Mouse (Mus musculus) heart, embryonic 11.5 days (tissue): ENCODE measurements around the gene Mcf2l. TPM values are rescaled to one million over a fixed set of nuclear protein-coding genes. Genes with fewer than 3 reads are reported as not detected.
A peak's percentile ranks its signal among the peaks of the same experiment; 100 is the strongest.

ENCODE experiments used
- ATAC-seq: fragments of 200-750 bp; cut with Nextera tagmentation; replicated peaks from 2 replicates; pipeline ENCODE4 v1.8.0; 2017; ENCODE audit warnings: moderate library complexity; ENCODE audit not compliant: insufficient number of reproducible peaks, low FRiP score, low TSS enrichment
- H3K27ac ChIP-seq: fragments of 300-500 bp; sonication (generic); 2 replicates; pipeline ENCODE4 v1.5.1; 2014; ENCODE audit warnings: mild to moderate bottlenecking, low read depth, low read length
- H3K27me3 ChIP-seq: fragments of 300-500 bp; sonication (generic); 2 replicates; pipeline ENCODE4 v1.6.1; 2014; ENCODE audit warnings: mild to moderate bottlenecking, low read length, mixed read lengths; ENCODE audit not compliant: control insufficient read depth, insufficient read depth
- H3K36me3 ChIP-seq: fragments of 300-500 bp; sonication (generic); 2 replicates; pipeline ENCODE4 v1.6.1; 2014; ENCODE audit warnings: mild to moderate bottlenecking, low read length, moderate library complexity, mixed read lengths; ENCODE audit not compliant: control insufficient read depth, insufficient read depth
- H3K4me1 ChIP-seq: fragments of 300-500 bp; sonication (generic); 2 replicates; pipeline ENCODE4 v1.6.1; 2014; ENCODE audit warnings: low read length; ENCODE audit not compliant: control insufficient read depth, insufficient read depth
- H3K4me2 ChIP-seq: fragments of 300-500 bp; sonication (generic); 2 replicates; pipeline ENCODE4 v1.6.1; 2014; ENCODE audit warnings: mild to moderate bottlenecking, moderate library complexity
- H3K4me3 ChIP-seq: fragments of 300-500 bp; sonication (generic); 2 replicates; pipeline ENCODE4 v1.5.1; 2014; ENCODE audit warnings: low read depth, low read length
- H3K9ac ChIP-seq: fragments of 300-500 bp; sonication (generic); 2 replicates; pipeline ENCODE4 v1.6.1; 2014; ENCODE audit warnings: mild to moderate bottlenecking, low read depth, low read length, moderate library complexity
- H3K9me3 ChIP-seq: fragments of 300-500 bp; sonication (generic); replicated peaks from 2 replicates; pipeline ENCODE4 v1.6.1; 2016; ENCODE audit warnings: low read length; ENCODE audit not compliant: control insufficient read depth
- WGBS: fragments of 180-500 bp; shearing (Covaris S2); extraction: QIAGEN DNeasy Blood & Tissue Kit; methylation state at CpG from one replicate; pipeline ENCODE4 v1.1.7; 2014; ENCODE audit not compliant: insufficient replicate concordance; 5-methylcytosine and 5-hydroxymethylcytosine counted together
- polyA plus RNA-seq: library from polyadenylated mRNA; unstranded; fragments of >200 nt; fragmentation: Nextera tagmentation; extraction: Ambion mirVana; gene quantifications from 2 replicates; pipeline ENCODE4 v1.2.1, GENCODE M21; 2014

Mcf2l gene
- polyA plus RNA-seq, 1 experiment from 2014 or later: 8.8 TPM

- Histone ChIP-seq H3K36me3 (peaks cover 10% of the 10 kb centered on the region; the same call in 1 of the 2 replicates), H3K4me1 (no peaks in the 10 kb centered on the region), H3K27me3 (no peaks in the 10 kb centered on the region), H3K9me3 (no peaks in the 10 kb centered on the region), H3K4me3 (no peak overlapping the region), H3K9ac (no peak overlapping the region), H3K4me2 (no peak overlapping the region), H3K27ac (no peak overlapping the region)
- 86% methylated on average over 14 of the region's 14 CpGs for WGBS
- ATAC-seq: no peak
These were observed 10.0 kb upstream of the Mcf2l start for GRCm38 (mm10) chr8:12863608-12864007.

GRCm38 (mm10) chr8:12865790-12866189 lies 7.8 kb upstream of the Mcf2l start:
- 68% methylated on average over 6 of the region's 6 CpGs for WGBS
- Histone ChIP-seq H3K9ac (no peak overlapping the region), H3K4me3 (no peak overlapping the region), H3K27ac (no peak overlapping the region), H3K4me1 (no peaks in the 10 kb centered on the region; the same call in 1 of the 2 replicates), H3K36me3 (peaks cover 10% of the 10 kb centered on the region; the same call in 1 of the 2 replicates), H3K4me2 (no peak overlapping the region), H3K9me3 (no peaks in the 10 kb centered on the region), H3K27me3 (peaks cover under 1% of the 10 kb centered on the region; the same call in 1 of the 2 replicates)
- no peak for ATAC-seq

GRCm38 (mm10) chr8:12869661-12870060 lies 3.9 kb upstream of the Mcf2l start:
- Histone ChIP-seq H3K4me1 (peaks cover 5% of the 10 kb centered on the region; the same call in 1 of the 2 replicates), H3K27me3 (peaks cover 10% of the 10 kb centered on the region)
- 73% methylated on average over 3 of the region's 3 CpGs for WGBS

DNA sequence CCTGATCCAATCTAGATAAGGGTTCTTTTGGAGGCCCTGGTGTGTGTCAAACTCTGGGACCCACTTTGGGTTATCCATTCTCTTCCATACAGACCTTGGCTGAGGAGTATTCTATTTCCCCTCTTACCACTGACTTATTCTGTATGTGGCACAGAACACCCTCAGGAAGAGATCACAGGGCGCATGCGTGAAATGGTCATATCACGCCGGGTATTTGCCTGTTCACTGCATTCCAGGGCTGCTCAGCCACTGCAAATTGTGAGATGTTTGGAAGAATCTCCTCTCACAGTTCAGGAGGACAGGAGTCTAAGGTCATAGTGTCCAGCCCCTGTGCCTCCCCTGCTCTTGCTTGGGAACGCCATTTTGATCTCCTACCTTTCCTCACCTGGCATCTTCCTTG lies 3.0 kb upstream of the Mcf2l start:
- no peak overlapping the region for H3K4me2 ChIP-seq
- H3K9ac ChIP-seq: no peak overlapping the region
- peaks cover 5% of the 10 kb centered on the region; the same call in 1 of the 2 replicates for H3K4me1 ChIP-seq
- no peaks in the 10 kb centered on the region for H3K36me3 ChIP-seq
- peaks cover 11% of the 10 kb centered on the region for H3K27me3 ChIP-seq
- H3K4me3 ChIP-seq: no peak overlapping the region
- no peaks in the 10 kb centered on the region for H3K9me3 ChIP-seq
- H3K27ac ChIP-seq: no peak overlapping the region
- no peak for ATAC-seq
- 77% methylated on average over 5 of the region's 5 CpGs for WGBS

More at GRCm38 (mm10) chr8:12869661-12870060, 3.9 kb upstream of the Mcf2l start:
- Histone ChIP-seq H3K4me3 (no peak overlapping the region), H3K36me3 (peaks cover 5% of the 10 kb centered on the region; the same call in 1 of the 2 replicates), H3K27ac (no peak overlapping the region), H3K9me3 (no peaks in the 10 kb centered on the region), H3K4me2 (no peak overlapping the region), H3K9ac (no peak overlapping the region)
- no peak for ATAC-seq

DNA sequence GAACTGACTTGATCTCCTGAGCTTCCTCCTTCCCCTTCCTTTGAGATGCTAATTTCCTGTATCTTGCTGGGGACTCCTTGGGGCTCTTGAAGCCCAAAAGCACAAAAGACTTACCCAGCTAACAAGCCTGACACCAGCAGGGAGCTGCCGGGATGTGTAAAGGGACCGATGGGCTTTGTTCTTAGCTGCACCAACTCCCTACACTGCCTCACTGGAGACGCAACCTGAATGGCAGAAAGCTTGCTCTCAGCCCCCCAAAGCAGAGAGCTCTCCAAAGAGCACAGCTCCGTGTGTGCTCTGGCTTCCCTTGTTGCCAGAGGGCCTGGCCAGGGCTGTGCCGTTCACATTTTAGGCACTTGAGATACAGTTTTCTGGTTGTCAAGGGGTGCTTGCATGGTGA lies 2.1 kb upstream of the Mcf2l start:
- 9% methylated on average over 5 of the region's 5 CpGs for WGBS
- Histone ChIP-seq H3K27ac (no peak overlapping the region), H3K4me2 (no peak overlapping the region), H3K4me1 (peaks cover 6% of the 10 kb centered on the region; the same call in 1 of the 2 replicates), H3K36me3 (no peaks in the 10 kb centered on the region), H3K4me3 (no peak overlapping the region), H3K27me3 (peaks cover 11% of the 10 kb centered on the region), H3K9ac (no peak overlapping the region; the same call in 1 of the 2 replicates), H3K9me3 (no peaks in the 10 kb centered on the region)
- no peak for ATAC-seq

DNA sequence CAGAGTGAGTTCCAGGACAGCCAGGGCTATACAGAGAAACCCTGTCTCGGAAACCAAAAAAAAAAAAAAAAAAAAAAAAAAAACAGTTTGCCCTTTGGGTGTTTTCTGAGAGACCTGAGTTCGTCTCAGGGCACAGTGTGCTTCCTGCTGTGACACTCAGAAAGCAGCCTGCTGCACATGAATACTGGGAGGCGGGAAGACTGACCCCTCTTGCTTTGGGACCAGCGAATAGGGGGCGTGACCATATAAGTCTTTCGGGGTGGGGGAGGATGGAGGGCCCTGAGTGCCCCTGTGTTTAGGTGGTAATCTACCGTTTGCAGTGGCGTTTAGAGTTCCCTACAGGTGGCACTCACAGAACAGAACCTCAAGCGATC lies 636 bp upstream of the Mcf2l start:
- ATAC-seq: no peak
- no peak overlapping the region for H3K27ac ChIP-seq
- peaks cover 11% of the 10 kb centered on the region; the same call in 1 of the 2 replicates for H3K4me1 ChIP-seq
- H3K36me3 ChIP-seq: no peaks in the 10 kb centered on the region
- no peak overlapping the region for H3K9ac ChIP-seq
- peaks cover 13% of the 10 kb centered on the region for H3K27me3 ChIP-seq
- H3K4me3 ChIP-seq: peak overlapping the region; percentile 60
- no peaks in the 10 kb centered on the region for H3K9me3 ChIP-seq
- WGBS: 15% methylated on average over 9 of the region's 9 CpGs
- peak overlapping the region; percentile 85 for H3K4me2 ChIP-seq

DNA sequence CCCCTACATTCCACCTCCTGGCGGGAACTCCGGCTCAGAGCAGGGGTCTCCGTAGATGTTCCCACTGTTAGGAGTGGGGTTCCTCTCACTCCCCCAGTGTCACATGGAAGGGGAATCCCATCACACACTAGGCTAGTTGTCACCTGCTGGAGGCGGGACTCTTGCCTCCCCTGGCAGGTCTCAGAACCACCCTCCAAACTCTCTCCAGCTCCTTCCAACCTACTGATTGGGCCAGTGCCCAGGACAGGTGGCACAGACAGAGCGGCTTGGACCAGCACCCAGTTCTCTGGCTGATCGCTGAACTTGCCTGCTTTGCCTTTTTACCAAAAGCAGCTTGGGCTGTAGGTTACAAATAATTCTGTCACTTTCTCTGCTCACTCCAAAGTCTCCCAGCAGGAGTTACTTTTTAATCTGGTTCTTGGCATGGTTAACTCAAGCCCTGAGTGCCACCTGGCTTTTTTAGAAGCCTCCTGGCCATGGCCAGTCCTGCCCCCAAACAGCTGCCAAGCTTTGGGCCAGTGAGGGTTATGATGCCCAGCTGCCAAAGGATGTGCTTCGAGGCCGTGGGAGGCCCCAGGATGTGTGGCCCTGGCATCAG lies 687 bp downstream of the Mcf2l start:
- Histone ChIP-seq H3K4me1 (peaks cover 16% of the 10 kb centered on the region), H3K27me3 (peaks cover 13% of the 10 kb centered on the region), H3K4me2 (peak overlapping the region; percentile 85), H3K9ac (peak overlapping the region; percentile 72), H3K27ac (no peak overlapping the region), H3K9me3 (no peaks in the 10 kb centered on the region), H3K36me3 (no peaks in the 10 kb centered on the region), H3K4me3 (peak overlapping the region; percentile 60)
- WGBS: 27% methylated on average over 8 of the region's 8 CpGs
- ATAC-seq: no peak; the same call in 1 of the 2 replicates

GRCm38 (mm10) chr8:12874971-12875370 lies 1.4 kb downstream of the Mcf2l start:
- Histone ChIP-seq H3K27me3 (peaks cover 13% of the 10 kb centered on the region), H3K27ac (no peak overlapping the region), H3K4me3 (no peak overlapping the region), H3K9ac (no peak overlapping the region), H3K4me2 (no peak overlapping the region), H3K9me3 (no peaks in the 10 kb centered on the region), H3K4me1 (peaks cover 16% of the 10 kb centered on the region), H3K36me3 (no peaks in the 10 kb centered on the region)
- 73% methylated on average over 4 of the region's 4 CpGs for WGBS
- ATAC-seq: no peak

GRCm38 (mm10) chr8:12877126-12877525 lies 3.5 kb downstream of the Mcf2l start:
- Histone ChIP-seq H3K4me3 (no peak overlapping the region), H3K27me3 (peaks cover 10% of the 10 kb centered on the region; the same call in 1 of the 2 replicates), H3K4me1 (peaks cover 13% of the 10 kb centered on the region), H3K9ac (no peak overlapping the region), H3K36me3 (no peaks in the 10 kb centered on the region), H3K4me2 (no peak overlapping the region), H3K27ac (no peak overlapping the region), H3K9me3 (no peaks in the 10 kb centered on the region)
- 80% methylated on average over 6 of the region's 6 CpGs for WGBS
- ATAC-seq: no peak
